Mouse (Mus musculus): ENCODE results near the gene Kcnk3.

GRCm38 (mm10) chr5:30552006-30552405, 36.0 kb upstream of the Kcnk3 start:
- TF ChIP-seq CTCF (IDR thresholded peaks at IDR 0.05; ENCODE audit: extremely low read depth, insufficient read depth, low read length) (no peak), POLR2A (IDR thresholded peaks at IDR 0.05; ENCODE audit: extremely low read depth, insufficient read depth, low read length) (no peak)
